Mouse (Mus musculus) adrenal gland, adult 8-10 months (tissue): ENCODE data around the gene Acrbp. TPM values are rescaled to one million over a fixed set of nuclear protein-coding genes. Genes with fewer than 3 reads are reported as not detected.

Experiments
- DNase-seq: peaks from one replicate; pipeline ENCODE4 v3.0.0; 2022
- total RNA-seq, 4 experiments: library from RNA; stranded (reverse); gene quantifications; 2 replicates each; pipeline ENCODE4 v1.2.4; 2022

Acrbp gene
- total RNA-seq, 4 experiments from 2014 or later: 6.9 to 12.1 (median 9.1) TPM

GRCm38 (mm10) chr6:125071170-125071895 lies 21.8 kb downstream of the Acrbp start:
- no peak for DNase-seq

- no peak for DNase-seq
Observed at GRCm38 (mm10) chr6:125071896-125072279, 22.4 kb downstream of the Acrbp start.

- no peak for DNase-seq
Observed at GRCm38 (mm10) chr6:125073825-125074224, 24.3 kb downstream of the Acrbp start.

DNA sequence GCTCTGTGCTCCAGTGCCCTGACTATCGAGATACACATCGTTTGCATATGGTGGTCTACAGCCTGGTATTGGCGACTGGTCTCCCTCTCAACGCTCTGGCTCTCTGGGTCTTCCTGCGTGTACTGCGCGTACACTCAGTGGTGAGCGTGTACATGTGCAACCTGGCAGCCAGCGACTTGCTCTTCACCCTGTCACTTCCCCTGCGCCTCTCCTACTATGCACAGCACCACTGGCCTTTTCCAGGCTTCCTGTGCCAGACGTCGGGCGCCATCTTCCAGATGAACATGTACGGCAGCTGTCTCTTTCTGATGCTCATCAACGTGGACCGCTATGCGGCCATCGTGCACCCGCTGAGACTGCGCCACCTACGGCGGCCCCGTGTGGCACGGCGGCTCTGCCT lies 31.9 kb downstream of the Acrbp start:
- DNase-seq: no peak

- DNase-seq: peak; percentile 86
Observed at GRCm38 (mm10) chr6:125081797-125082560, 32.5 kb downstream of the Acrbp start.

GRCm38 (mm10) chr6:125082801-125083386 lies 33.4 kb downstream of the Acrbp start:
- no peak for DNase-seq

DNA sequence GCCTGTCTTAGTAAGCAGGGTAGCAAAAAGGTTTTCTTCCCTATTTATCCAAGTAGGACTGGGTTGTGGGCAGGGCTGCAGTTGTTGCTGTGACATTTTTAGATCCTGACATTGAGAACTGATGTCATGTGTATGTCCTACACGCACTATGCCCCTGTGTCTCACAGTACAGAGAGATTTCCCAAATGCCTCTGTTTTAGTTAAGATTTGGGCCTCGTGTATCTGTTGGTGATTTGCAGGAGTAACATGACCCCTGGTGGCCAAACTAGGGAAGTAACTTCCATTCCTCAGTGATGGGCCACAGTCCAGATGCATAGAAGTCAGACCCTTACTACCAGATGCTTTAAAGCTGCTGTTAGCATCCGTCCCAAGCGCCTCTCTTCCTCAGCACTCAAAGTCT lies 34.9 kb downstream of the Acrbp start:
- no peak for DNase-seq

DNA sequence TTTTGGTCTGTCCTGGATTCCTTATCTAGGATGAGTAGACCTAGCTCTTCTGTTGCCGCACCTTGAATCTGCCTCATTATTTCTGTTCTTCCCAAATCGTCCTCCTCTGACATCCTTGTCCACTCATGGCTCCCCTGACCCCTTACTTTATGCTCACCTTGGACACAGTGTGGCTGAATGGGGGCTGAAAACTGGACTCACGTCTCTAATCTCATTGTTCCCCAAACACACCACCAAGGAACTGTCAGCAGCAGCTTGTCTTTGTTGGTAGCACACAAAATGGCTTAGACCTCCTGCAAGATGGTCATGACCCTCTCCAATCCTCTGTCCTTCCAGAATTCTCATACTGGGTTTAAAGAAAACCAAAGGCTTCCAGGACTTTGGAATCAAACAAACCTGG lies 38.4 kb downstream of the Acrbp start:
- no peak for DNase-seq

- DNase-seq: peak; percentile 85
Observed at GRCm38 (mm10) chr6:125088561-125089321, 39.3 kb downstream of the Acrbp start.

DNA sequence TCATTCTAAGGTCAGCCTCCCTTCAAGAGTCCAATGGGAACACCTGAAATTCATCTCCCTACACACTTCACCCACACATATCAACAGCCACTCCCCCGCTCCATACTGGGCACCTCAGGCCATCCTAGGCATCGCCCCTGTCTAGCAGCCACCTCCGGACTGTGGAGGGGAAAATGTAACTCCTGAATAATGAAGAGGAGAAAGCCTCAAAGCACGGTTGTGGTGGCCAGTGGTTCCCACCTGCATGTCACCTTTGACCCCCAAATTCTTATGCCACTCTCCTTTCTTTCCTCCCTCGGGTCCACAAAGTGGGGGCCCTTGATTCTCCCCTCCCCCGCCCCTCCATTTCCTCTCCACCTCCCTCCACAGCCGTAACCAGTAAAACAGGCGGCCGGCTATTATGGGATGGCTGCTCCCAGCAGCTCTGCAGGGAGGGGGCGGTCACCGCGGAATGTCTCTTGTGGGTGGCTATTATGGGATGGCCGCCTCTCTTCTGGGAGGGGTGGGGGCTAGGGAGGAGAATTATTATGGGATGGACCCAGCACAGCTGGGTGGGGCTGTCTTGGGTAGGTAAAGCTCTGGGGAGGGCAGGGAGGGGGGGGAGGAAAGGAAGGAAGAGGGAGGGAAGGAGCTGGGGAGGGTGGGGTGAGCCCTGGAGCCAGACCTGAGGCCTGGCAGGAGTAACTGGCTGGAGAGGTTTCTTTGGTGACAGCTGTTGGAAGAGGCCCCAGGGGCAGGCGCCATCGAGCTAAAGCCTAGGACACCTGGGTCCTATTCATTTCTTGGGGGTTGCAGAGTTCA lies 40.2 kb downstream of the Acrbp start:
- DNase-seq: peak; percentile 84

DNA sequence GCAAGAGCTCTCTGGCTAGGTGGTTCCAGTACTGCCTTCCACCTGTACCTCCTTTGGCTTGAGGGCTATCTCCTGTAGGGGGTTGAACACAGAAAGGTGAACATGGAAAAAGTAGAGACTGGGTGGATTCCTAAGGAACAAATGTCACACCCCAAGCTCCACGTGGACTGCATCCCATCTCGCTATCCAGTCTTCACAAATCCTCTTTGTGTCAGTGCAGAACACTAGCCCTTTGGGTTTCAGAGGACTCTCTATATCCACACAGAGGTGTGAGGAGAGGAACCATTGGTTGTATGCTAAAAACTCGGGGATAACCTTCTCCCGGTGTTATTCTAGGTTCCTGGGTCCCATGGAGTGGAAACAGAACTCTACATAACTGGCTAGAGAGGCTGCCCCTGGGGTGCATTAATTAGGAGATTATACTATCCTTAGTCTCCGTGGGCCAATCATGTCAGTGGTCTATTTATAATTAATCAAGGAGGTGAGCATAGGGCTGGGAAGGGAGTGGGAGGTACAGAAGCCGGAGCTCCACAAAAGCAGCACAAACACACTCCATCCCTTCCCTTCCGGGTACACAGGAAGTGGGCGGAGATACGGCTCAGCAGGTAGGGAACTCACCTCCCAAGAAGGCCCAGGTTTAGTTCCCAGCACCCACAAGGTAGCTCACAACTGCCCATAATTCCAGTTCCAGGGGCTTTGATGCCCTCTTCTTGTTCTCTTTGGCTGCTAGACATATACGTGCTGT lies 41.0 kb downstream of the Acrbp start:
- DNase-seq: no peak

GRCm38 (mm10) chr6:125092372-125092771 lies 42.9 kb downstream of the Acrbp start:
- no peak for DNase-seq

- DNase-seq: no peak
Observed at GRCm38 (mm10) chr6:125094843-125095242, 45.4 kb downstream of the Acrbp start.

DNA sequence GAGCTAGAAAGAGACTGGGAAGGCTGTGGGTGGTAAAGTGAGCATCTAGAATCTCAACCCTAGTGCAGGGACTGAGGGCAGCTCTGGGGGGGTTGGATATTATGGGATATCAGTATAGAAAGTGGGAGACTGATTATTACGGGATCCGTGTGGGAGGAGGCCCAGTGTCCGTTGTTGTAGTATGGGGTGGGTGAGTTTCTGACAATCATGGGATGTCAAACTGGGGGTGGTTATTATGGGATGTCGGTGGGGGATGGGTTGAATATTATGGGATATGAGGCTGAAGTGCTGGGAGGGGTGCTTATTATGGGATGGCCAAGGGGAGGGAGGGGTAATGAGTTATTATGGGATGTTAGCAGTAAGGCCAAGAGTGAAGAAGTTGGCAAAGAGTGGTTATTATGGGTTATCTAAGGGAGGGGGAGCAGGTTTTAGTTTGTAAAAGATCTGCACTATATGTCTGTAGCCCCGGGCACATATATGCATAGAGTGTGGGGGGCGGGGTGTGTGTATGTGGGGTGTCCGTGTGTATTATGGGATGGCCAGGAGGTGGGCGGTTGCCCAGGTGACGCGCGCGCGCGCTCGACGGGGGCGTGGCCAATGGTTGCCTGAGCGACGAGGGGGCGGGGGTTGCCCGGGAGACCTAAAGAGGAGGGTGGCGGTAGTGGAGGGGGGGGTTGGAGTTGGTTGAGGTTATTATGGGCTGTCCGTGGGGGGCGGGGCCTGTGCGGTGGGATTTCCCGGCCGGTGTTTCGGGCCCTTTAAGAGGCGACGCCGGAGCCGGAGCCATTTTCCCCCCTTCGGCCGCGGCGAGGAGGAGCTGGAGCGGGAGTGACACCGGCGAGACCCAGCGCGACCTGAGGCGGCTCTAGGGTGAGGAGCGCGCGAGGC lies 46.1 kb downstream of the Acrbp start, which contains the start of gene Chd4:
Gene Chd4, plus strand, starts transcription at position 591 of the 888 bp plus-strand sequence.
- peak; percentile 94 for DNase-seq

DNA sequence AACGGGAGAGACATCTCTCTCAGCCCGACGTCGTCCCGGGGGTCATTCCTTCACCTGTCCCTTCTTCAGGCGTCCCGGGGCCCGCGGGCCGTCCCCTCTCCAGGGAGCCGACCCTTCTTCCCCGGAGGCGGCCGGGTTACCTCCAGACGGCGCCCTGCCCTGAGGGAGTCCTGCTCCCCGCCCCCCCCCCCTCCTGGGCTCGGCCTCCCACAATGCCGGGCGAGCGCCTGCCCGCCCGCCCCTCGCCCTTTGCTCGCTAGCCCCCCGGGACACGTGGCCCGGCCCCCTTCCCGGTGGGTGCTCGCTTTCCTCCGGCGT lies 46.7 kb downstream of the Acrbp start:
- no peak for DNase-seq

GRCm38 (mm10) chr6:125096597-125097345 lies 47.3 kb downstream of the Acrbp start:
- DNase-seq: peak; percentile 69

GRCm38 (mm10) chr6:125097346-125097689 lies 47.8 kb downstream of the Acrbp start:
- DNase-seq: no peak

GRCm38 (mm10) chr6:125097951-125098350 lies 48.5 kb downstream of the Acrbp start:
- no peak for DNase-seq

DNA sequence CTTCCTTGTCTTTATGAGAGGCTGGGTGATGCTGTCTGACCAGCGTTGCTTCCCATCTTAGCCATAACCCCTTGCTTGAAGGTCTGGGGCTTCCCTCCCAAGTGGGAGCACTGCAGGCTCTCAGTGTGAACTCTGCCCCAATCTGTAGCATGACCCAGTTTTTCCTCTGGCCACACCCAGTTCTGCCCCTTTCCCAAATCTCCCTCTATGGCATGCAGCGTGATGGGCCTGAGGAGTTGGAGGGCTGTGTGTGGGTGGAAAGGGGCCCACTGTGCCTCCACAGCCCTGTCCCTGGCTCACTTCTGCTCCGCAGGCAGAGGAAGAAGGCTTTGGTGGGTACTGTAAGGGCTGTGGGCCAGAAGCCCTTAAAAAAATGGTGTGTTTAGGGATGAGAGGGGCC lies 49.0 kb downstream of the Acrbp start:
- no peak for DNase-seq
